Mouse (Mus musculus): ENCODE results near the gene G6pc2. TPM values are rescaled to one million over a fixed set of nuclear protein-coding genes. Genes with fewer than 3 reads are reported as not detected.
A peak's percentile ranks its signal among the peaks of the same experiment; 100 is the strongest.

Gene G6pc2
- total RNA-seq, 2 experiments from 2014 or later = not detected

- intact Hi-C loops (cut with DNase I) = no loop called here
- no peak for DNase-seq (ENCODE audit: low spot score in 2 of 2)
Measured at GRCm38 (mm10) chr2:69232101-69232500, 21.2 kb downstream of the G6pc2 start.

- intact Hi-C loops (cut with DNase I) = no loop called here
Measured at GRCm38 (mm10) chr2:69234976-69235678, 24.3 kb downstream of the G6pc2 start.

GRCm38 (mm10) chr2:69239315-69239714 is 28.4 kb downstream of the G6pc2 start:
- DNase-seq (ENCODE audit: low spot score in 2 of 2) = no peak
- intact Hi-C loops (cut with DNase I) = no loop called here

More at GRCm38 (mm10) chr2:69234976-69235678, 24.3 kb downstream of the G6pc2 start:
- DNase-seq (ENCODE audit: low spot score in 2 of 2) = no peak

- intact Hi-C loops (cut with DNase I) = no loop called here
- no peak for DNase-seq (ENCODE audit: low spot score in 2 of 2)
Measured at GRCm38 (mm10) chr2:69244924-69245323, 34.1 kb downstream of the G6pc2 start.

DNA sequence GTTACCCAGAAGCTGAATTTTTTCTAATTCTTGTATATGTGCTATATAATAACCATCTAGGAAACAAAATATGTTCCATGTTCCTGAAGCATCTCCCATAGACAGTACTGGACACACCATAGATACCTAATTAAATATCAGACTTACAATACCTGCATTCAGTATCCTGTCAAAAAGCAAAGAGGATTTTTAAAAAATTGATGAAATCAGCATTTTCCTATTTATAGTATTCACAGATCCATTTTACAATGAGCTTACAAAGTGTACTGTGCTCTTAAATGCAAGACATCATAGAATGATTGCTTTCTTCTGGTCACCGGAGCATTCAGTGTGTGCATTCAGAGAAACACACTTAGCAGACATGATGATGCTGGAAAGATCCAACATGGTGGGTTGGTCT is 36.2 kb downstream of the G6pc2 start:
- DNase-seq (ENCODE audit: low spot score in 2 of 2) = no peak
- intact Hi-C loops (cut with DNase I) = no loop called here

- intact Hi-C loops (cut with DNase I) = no loop called here
- DNase-seq (ENCODE audit: low spot score in 2 of 2) = no peak
Measured at GRCm38 (mm10) chr2:69248221-69248755, 37.4 kb downstream of the G6pc2 start.

DNA sequence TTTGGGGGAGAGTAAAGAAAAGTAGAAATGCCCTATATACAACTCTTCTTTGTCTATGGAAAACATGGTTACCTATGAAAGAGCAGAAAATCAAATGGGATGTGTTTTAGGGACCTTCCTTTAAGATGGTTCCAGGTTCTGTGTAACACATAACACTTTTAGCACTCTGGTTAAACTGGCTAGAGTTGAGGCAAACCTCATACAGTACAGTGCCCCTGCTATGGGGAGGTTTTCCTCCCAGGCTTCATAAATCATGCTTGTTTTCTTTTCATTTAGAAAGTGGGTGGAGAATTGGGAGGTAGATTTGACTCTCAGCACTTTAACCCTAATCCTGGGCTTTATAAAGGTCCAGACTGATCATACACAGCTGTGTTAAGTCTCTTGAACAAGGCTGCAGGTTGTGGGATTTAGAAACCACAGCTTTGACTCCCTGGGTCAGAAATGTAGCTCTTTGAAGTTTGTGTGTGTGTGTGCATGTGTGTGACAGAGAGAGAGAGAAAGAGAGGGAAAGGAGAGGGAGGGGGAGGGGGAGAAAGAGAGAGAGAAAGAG is 53.3 kb downstream of the G6pc2 start:
- intact Hi-C loops (cut with DNase I) = no loop called here
- DNase-seq (ENCODE audit: low spot score in 2 of 2) = no peak

DNA sequence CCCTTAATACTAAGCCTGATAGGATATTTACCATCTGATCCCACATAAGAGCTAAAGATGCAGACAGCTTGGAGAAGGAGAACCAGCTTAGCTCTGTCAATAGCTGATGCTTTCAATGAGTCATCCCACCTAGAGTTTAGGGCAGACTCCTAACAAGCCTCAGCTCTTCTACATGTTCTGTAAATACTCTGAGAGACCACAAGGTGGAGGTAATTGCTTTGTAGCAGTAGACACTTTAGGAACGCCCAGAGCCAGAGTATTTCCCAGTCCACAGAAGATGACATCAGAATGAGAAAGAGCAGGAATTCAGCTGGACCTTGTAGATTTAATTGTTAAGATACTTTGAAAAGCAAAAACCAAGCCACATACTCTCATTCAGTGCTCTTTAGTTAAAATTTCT is 65.0 kb downstream of the G6pc2 start:
- DNase-seq (ENCODE audit: low spot score in 2 of 2) = peak in 1 of 2 experiments; percentile 19
- intact Hi-C loops (cut with DNase I) = loop anchor here (5.0 kb wide), 1 partner anchor 151 kb away; no protein-coding TSS in a partner anchor

Other genes with a start within 250 kb of the G6pc2 start
- 1 to 10 TPM; 4.7 to 7.6 TPM for gene Nostrin, start 75.3 kb upstream of the G6pc2 start, total RNA-seq (2021)
- 1 to 10 TPM; 2.0 to 3.1 TPM for gene Spc25, start 4.9 kb upstream of the G6pc2 start, total RNA-seq (2021)
- not detected for gene Abcb11, start 131.5 kb downstream of the G6pc2 start, total RNA-seq (2021)
- gene Dhrs9, start 169.4 kb downstream of the G6pc2 start, total RNA-seq (2021) = not detected

All from left cerebral cortex, postnatal 14 days (tissue).